Mouse (Mus musculus): ENCODE measurements around the gene Mepce. TPM values are rescaled to one million over a fixed set of nuclear protein-coding genes. Genes with fewer than 3 reads are reported as not detected.

Gene Mepce
- polyA plus RNA-seq, 1 experiment from 2014 or later = 13.7 TPM

GRCm38 (mm10) chr5:137796606-137797005 is 9.2 kb upstream of the Mepce start:
- TF ChIP-seq CTCF (IDR thresholded peaks at IDR 0.05) = no peak
- TF ChIP-seq EP300 (IDR thresholded peaks at IDR 0.05) = no peak
- no peak for DNase-seq (ENCODE audit: low spot score)
- no peak overlapping the region for H3K4me3 ChIP-seq (ENCODE audit: low read depth, low read length)
- H3K4me2 ChIP-seq (replicated peaks; ENCODE audit: low read depth, low read length) = no peak overlapping the region
- no peaks in the 10 kb centered on the region for H3K27me3 ChIP-seq (replicated peaks; ENCODE audit: insufficient read depth, low read length)
- ATAC-seq = no peak
- no peak overlapping the region for H3K27ac ChIP-seq (ENCODE audit: low read length)
- WGBS = 71% methylated on average over 3 of the region's 3 CpGs
- no peaks in the 10 kb centered on the region for H3K36me3 ChIP-seq (ENCODE audit: insufficient read depth, low read length)
- H3K9me3 ChIP-seq (ENCODE audit: low read length) = no peaks in the 10 kb centered on the region
- H3K9ac ChIP-seq (replicated peaks; ENCODE audit: low read depth) = no peak overlapping the region
- H3K4me1 ChIP-seq (ENCODE audit: insufficient read depth, low read depth, low read length) = no peaks in the 10 kb centered on the region

- Histone ChIP-seq H3K36me3 (ENCODE audit: insufficient read depth, low read length) (no peaks in the 10 kb centered on the region), H3K4me1 (ENCODE audit: insufficient read depth, low read depth, low read length) (peaks cover 4% of the 10 kb centered on the region; the same call in 1 of the 2 replicates), H3K27ac (ENCODE audit: low read length) (no peak overlapping the region), H3K4me2 (replicated peaks; ENCODE audit: low read depth, low read length) (no peak overlapping the region), H3K9me3 (ENCODE audit: low read length) (no peaks in the 10 kb centered on the region), H3K4me3 (ENCODE audit: low read depth, low read length) (no peak overlapping the region), H3K9ac (replicated peaks; ENCODE audit: low read depth) (no peak overlapping the region), H3K27me3 (replicated peaks; ENCODE audit: insufficient read depth, low read length) (no peaks in the 10 kb centered on the region)
- TF ChIP-seq CTCF (IDR thresholded peaks at IDR 0.05) (peak; percentile 55), EP300 (IDR thresholded peaks at IDR 0.05) (no peak)
- DNase-seq (ENCODE audit: low spot score) (no peak), ATAC-seq (no peak)
Observed at GRCm38 (mm10) chr5:137791553-137791952, 4.1 kb upstream of the Mepce start.

- Histone ChIP-seq H3K4me1 (ENCODE audit: insufficient read depth, low read depth, low read length) (peaks cover 16% of the 10 kb centered on the region), H3K9me3 (ENCODE audit: low read length) (no peaks in the 10 kb centered on the region), H3K4me3 (ENCODE audit: low read depth, low read length) (no peak overlapping the region), H3K27me3 (replicated peaks; ENCODE audit: insufficient read depth, low read length) (no peaks in the 10 kb centered on the region), H3K36me3 (ENCODE audit: insufficient read depth, low read length) (no peaks in the 10 kb centered on the region), H3K4me2 (replicated peaks; ENCODE audit: low read depth, low read length) (no peak overlapping the region), H3K9ac (replicated peaks; ENCODE audit: low read depth) (no peak overlapping the region), H3K27ac (ENCODE audit: low read length) (no peak overlapping the region)
- TF ChIP-seq EP300 (IDR thresholded peaks at IDR 0.05) = no peak
- no peak for TF ChIP-seq CTCF (IDR thresholded peaks at IDR 0.05)
- ATAC-seq = no peak
- DNase-seq (ENCODE audit: low spot score) = no peak
- 93% methylated on average over 2 of the region's 2 CpGs for WGBS
Observed at GRCm38 (mm10) chr5:137788946-137789531, 1.6 kb upstream of the Mepce start.

GRCm38 (mm10) chr5:137788171-137788570 is 716 bp upstream of the Mepce start:
- peaks cover 25% of the 10 kb centered on the region for H3K4me1 ChIP-seq (ENCODE audit: insufficient read depth, low read depth, low read length)
- DNase-seq (ENCODE audit: low spot score) (no peak), ATAC-seq (no peak)
- H3K27me3 ChIP-seq (replicated peaks; ENCODE audit: insufficient read depth, low read length) = no peaks in the 10 kb centered on the region
- H3K9ac ChIP-seq (replicated peaks; ENCODE audit: low read depth) = no peak overlapping the region
- no peaks in the 10 kb centered on the region; the same call in 1 of the 2 replicates for H3K36me3 ChIP-seq (ENCODE audit: insufficient read depth, low read length)
- H3K4me3 ChIP-seq (ENCODE audit: low read depth, low read length) = peak overlapping the region; percentile 51; the same call in 1 of the 2 replicates
- H3K9me3 ChIP-seq (ENCODE audit: low read length) = no peaks in the 10 kb centered on the region
- WGBS = 70% methylated on average over 24 of the region's 24 CpGs
- H3K4me2 ChIP-seq (replicated peaks; ENCODE audit: low read depth, low read length) = peak overlapping the region; percentile 85
- TF ChIP-seq EP300 (IDR thresholded peaks at IDR 0.05) (no peak), CTCF (IDR thresholded peaks at IDR 0.05) (no peak)
- H3K27ac ChIP-seq (ENCODE audit: low read length) = no peak overlapping the region

GRCm38 (mm10) chr5:137786109-137786942 is 1.1 kb downstream of the Mepce start:
- TF ChIP-seq EP300 (IDR thresholded peaks at IDR 0.05) (no peak), CTCF (IDR thresholded peaks at IDR 0.05) (no peak)
- ATAC-seq = peak; percentile 90
- H3K4me2 ChIP-seq (replicated peaks; ENCODE audit: low read depth, low read length) = peak overlapping the region; percentile 85

GRCm38 (mm10) chr5:137785164-137786031 is 2.1 kb downstream of the Mepce start:
- Histone ChIP-seq H3K27ac (ENCODE audit: low read length) (peak overlapping the region; percentile 99), H3K4me3 (ENCODE audit: low read depth, low read length) (peak overlapping the region; percentile 63), H3K36me3 (ENCODE audit: insufficient read depth, low read length) (peaks cover 13% of the 10 kb centered on the region), H3K4me2 (replicated peaks; ENCODE audit: low read depth, low read length) (peak overlapping the region; percentile 85), H3K27me3 (replicated peaks; ENCODE audit: insufficient read depth, low read length) (no peaks in the 10 kb centered on the region), H3K4me1 (ENCODE audit: insufficient read depth, low read depth, low read length) (peaks cover 26% of the 10 kb centered on the region), H3K9ac (replicated peaks; ENCODE audit: low read depth) (peak overlapping the region; percentile 80), H3K9me3 (ENCODE audit: low read length) (no peaks in the 10 kb centered on the region)
- 4% methylated on average over 34 of the region's 62 CpGs for WGBS
- ATAC-seq = peak; percentile 3; the same call in 1 of the 2 replicates
- TF ChIP-seq CTCF (IDR thresholded peaks at IDR 0.05) (no peak), EP300 (IDR thresholded peaks at IDR 0.05) (no peak)
- peak; percentile 64 for DNase-seq (ENCODE audit: low spot score)

More at GRCm38 (mm10) chr5:137786109-137786942, 1.1 kb downstream of the Mepce start:
- peaks cover 7% of the 10 kb centered on the region for H3K36me3 ChIP-seq (ENCODE audit: insufficient read depth, low read length)
- H3K9me3 ChIP-seq (ENCODE audit: low read length) = no peaks in the 10 kb centered on the region
- H3K9ac ChIP-seq (replicated peaks; ENCODE audit: low read depth) = peak overlapping the region; percentile 80
- no peaks in the 10 kb centered on the region for H3K27me3 ChIP-seq (replicated peaks; ENCODE audit: insufficient read depth, low read length)
- H3K27ac ChIP-seq (ENCODE audit: low read length) = peak overlapping the region; percentile 99
- WGBS = under 1% methylated on average over 77 of the region's 79 CpGs
- peak; percentile 99 for DNase-seq (ENCODE audit: low spot score)
- H3K4me1 ChIP-seq (ENCODE audit: insufficient read depth, low read depth, low read length) = peaks cover 26% of the 10 kb centered on the region
- peak overlapping the region; percentile 63 for H3K4me3 ChIP-seq (ENCODE audit: low read depth, low read length)

Data from lung, postnatal 0 days (tissue).